Mouse (Mus musculus) megakaryocyte, adult 5-6 weeks (primary cell): ENCODE results near the gene Glt28d2. TPM values are rescaled to one million over a fixed set of nuclear protein-coding genes. Genes with fewer than 3 reads are reported as not detected.
A peak's percentile ranks its signal among the peaks of the same experiment; 100 is the strongest.

ENCODE experiments used
- ATAC-seq: 2 replicates; pipeline ENCODE4 v1.8.0; 2016; ENCODE audit warnings: mild to moderate bottlenecking, inconsistent platforms; ENCODE audit not compliant: poor library complexity, severe bottlenecking
- total RNA-seq, 2 experiments: library from RNA; stranded (forward) in 1 of 2; stranded (reverse) in 1 of 2; fragments of 153-499, 151-499 nt in 1 of 2; fragments of 221-1000, 200-1000 nt in 1 of 2; gene quantifications; 2 replicates each; pipeline versions ENCODE4 v1.2.3 to v1.2.4; 2015 to 2017

Gene Glt28d2
- total RNA-seq, 2 experiments from 2014 or later, result not detected

- ATAC-seq, result no peak
These were observed 7.2 kb downstream of the Glt28d2 start for GRCm38 (mm10) chr3:85880068-85880467.

- ATAC-seq, result no peak
These were observed 8.4 kb downstream of the Glt28d2 start for GRCm38 (mm10) chr3:85878911-85879310.

- no peak for ATAC-seq
These were observed 23.3 kb downstream of the Glt28d2 start for GRCm38 (mm10) chr3:85863996-85864395.

GRCm38 (mm10) chr3:85862886-85863285 is 24.4 kb downstream of the Glt28d2 start:
- ATAC-seq, result no peak

- no peak for ATAC-seq
These were observed 26.3 kb downstream of the Glt28d2 start for GRCm38 (mm10) chr3:85860996-85861395.

- no peak for ATAC-seq
These were observed 28.0 kb downstream of the Glt28d2 start for GRCm38 (mm10) chr3:85859311-85859710.

GRCm38 (mm10) chr3:85858140-85859135 is 28.9 kb downstream of the Glt28d2 start:
- ATAC-seq, result 0 out of 2 replicates have a peak, but pooled peaks have one; percentile 36

GRCm38 (mm10) chr3:85857083-85857482 is 30.2 kb downstream of the Glt28d2 start:
- ATAC-seq, result no peak

- ATAC-seq, result no peak
These were observed 31.4 kb downstream of the Glt28d2 start for GRCm38 (mm10) chr3:85855947-85856346.

- no peak for ATAC-seq
These were observed 32.3 kb downstream of the Glt28d2 start for GRCm38 (mm10) chr3:85855043-85855442.

GRCm38 (mm10) chr3:85854143-85854542 is 33.2 kb downstream of the Glt28d2 start:
- ATAC-seq, result no peak

- ATAC-seq, result no peak
These were observed 33.6 kb downstream of the Glt28d2 start for GRCm38 (mm10) chr3:85853715-85854114.

GRCm38 (mm10) chr3:85850079-85850478 is 37.2 kb downstream of the Glt28d2 start:
- peak; percentile 87 for ATAC-seq

- ATAC-seq, result no peak
These were observed 41.0 kb downstream of the Glt28d2 start for GRCm38 (mm10) chr3:85846316-85846715.

GRCm38 (mm10) chr3:85845341-85845740 is 42.0 kb downstream of the Glt28d2 start:
- no peak for ATAC-seq

GRCm38 (mm10) chr3:85842881-85843218 is 44.5 kb downstream of the Glt28d2 start:
- no peak for ATAC-seq

- ATAC-seq, result no peak
These were observed 45.0 kb downstream of the Glt28d2 start for GRCm38 (mm10) chr3:85842177-85842880.

GRCm38 (mm10) chr3:85841454-85842176 is 45.7 kb downstream of the Glt28d2 start:
- ATAC-seq, result no peak

- ATAC-seq, result no peak
These were observed 53.7 kb downstream of the Glt28d2 start for GRCm38 (mm10) chr3:85833627-85834026.

GRCm38 (mm10) chr3:85832490-85833155 is 54.7 kb downstream of the Glt28d2 start:
- ATAC-seq, result no peak

- no peak for ATAC-seq
These were observed 55.5 kb downstream of the Glt28d2 start for GRCm38 (mm10) chr3:85831785-85832184.
